Mouse (Mus musculus) lung, embryonic 16.5 days (tissue): ENCODE results near the gene Tbc1d12. TPM values are rescaled to one million over a fixed set of nuclear protein-coding genes. Genes with fewer than 3 reads are reported as not detected.

Experiments
- ATAC-seq: fragments of 200-750 bp; cut with Nextera tagmentation; 2 replicates; pipeline ENCODE4 v1.8.0; 2017; ENCODE audit warnings: low read depth, mild to moderate bottlenecking, moderate library complexity
- H3K27ac ChIP-seq: fragments of 300-500 bp; sonication (generic); 2 replicates; pipeline ENCODE4 v1.5.1; 2014; ENCODE audit warnings: mild to moderate bottlenecking, control low read depth, low read length
- H3K27me3 ChIP-seq: fragments of 300-500 bp; sonication (generic); 2 replicates; pipeline ENCODE4 v1.6.1; 2014; ENCODE audit warnings: low read depth, low read length, mixed read lengths; ENCODE audit not compliant: control insufficient read depth, insufficient read depth
- H3K36me3 ChIP-seq: fragments of 300-500 bp; sonication (generic); 2 replicates; pipeline ENCODE4 v1.6.1; 2014; ENCODE audit warnings: low read length; ENCODE audit not compliant: control insufficient read depth, insufficient read depth
- H3K4me1 ChIP-seq: fragments of 300-500 bp; sonication (generic); replicated peaks from 2 replicates; pipeline ENCODE4 v1.6.1; 2014; ENCODE audit warnings: low read length, mixed read lengths; ENCODE audit not compliant: control insufficient read depth, insufficient read depth
- H3K4me2 ChIP-seq: fragments of 300-500 bp; sonication (generic); 2 replicates; pipeline ENCODE4 v1.6.1; 2014; ENCODE audit warnings: low read depth, low read length, control low read depth
- H3K4me3 ChIP-seq: fragments of 300-500 bp; sonication (generic); 2 replicates; pipeline ENCODE4 v1.5.1; 2014; ENCODE audit warnings: mild to moderate bottlenecking, low read length, control low read depth
- H3K9ac ChIP-seq: fragments of 300-500 bp; sonication (generic); 2 replicates; pipeline ENCODE4 v1.6.1; 2014; ENCODE audit warnings: low read length, control low read depth
- H3K9me3 ChIP-seq: fragments of 300-500 bp; sonication (generic); 2 replicates; pipeline ENCODE4 v1.6.1; 2016; ENCODE audit warnings: low read length; ENCODE audit not compliant: control insufficient read depth
- WGBS: fragments of 180-500 bp; shearing (Covaris S2); extraction: QIAGEN DNeasy Blood & Tissue Kit; methylation state at CpG from one replicate; pipeline ENCODE4 v1.1.7; 2014; 5-methylcytosine and 5-hydroxymethylcytosine counted together
- polyA plus RNA-seq: library from polyadenylated mRNA; unstranded; fragments of >200 nt; fragmentation: Nextera tagmentation; extraction: Ambion mirVana; gene quantifications from 2 replicates; pipeline ENCODE4 v1.2.1, GENCODE M21; 2015

Tbc1d12 gene
- polyA plus RNA-seq, result 2.3 and 2.5 TPM in 2 replicates

DNA sequence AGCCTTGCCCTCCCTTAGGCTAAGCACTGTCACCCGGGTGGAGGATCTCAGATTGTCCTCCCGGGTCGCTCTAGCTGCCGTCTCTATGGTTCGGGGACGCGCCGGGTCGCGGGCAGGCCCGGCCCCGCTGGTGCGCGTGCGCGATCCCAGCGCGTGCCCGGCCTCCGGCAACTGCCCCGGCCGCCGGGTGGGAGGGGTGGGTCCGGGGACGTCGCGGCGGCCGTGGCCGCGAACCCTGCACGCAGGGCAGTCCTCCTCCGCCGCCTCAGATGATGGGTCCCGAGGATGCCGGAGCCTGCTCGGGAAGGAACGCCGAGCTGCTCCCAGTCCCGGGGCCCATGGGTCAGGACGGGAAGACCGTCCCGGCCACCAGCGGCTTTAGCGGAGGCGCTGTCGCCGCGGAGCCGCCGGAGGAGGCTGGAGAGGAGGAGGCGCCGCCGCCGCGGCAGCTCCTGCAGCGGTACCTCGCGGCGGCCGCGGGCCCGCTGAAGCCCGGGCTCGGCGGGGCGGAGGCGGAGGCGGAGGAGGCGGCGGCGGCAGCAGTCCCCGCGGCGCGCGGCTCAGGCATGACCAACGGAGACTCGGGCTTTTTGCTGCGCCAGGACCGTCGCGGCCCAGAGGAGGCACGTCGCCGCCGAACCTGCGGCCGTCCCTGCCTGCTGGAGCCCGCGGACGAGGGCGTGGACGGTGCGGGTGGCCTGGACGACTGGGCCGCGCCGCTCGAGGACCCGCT lies at the start of gene Tbc1d12:
TSS of gene Tbc1d12 (plus strand) at position 142 of the 733 bp plus-strand sequence.
- Histone ChIP-seq H3K9ac (peak within 1 kb of the TSS; percentile 90), H3K4me3 (peak within 1 kb of the TSS; percentile 85), H3K27ac (peak within 1 kb of the TSS; percentile 89), H3K4me2 (peak within 1 kb of the TSS; percentile 60), H3K4me1 (peaks cover 2% of the 10 kb centered on the region; the same call in 1 of the 2 replicates), H3K27me3 (no peaks in the 10 kb centered on the region), H3K36me3 (no peaks in the 10 kb centered on the region), H3K9me3 (no peaks in the 10 kb centered on the region)
- ATAC-seq, result peak; percentile 93
- 0% methylated on average over 75 of the region's 101 CpGs for WGBS

GRCm38 (mm10) chr19:38787756-38788155 lies 48.6 kb upstream of the Tbc1d12 start:
- no peaks in the 10 kb centered on the region for H3K9me3 ChIP-seq
- no peak for ATAC-seq
- no peak overlapping the region for H3K27ac ChIP-seq
- WGBS, result 87% methylated on average over 6 of the region's 6 CpGs
- H3K4me1 ChIP-seq, result no peaks in the 10 kb centered on the region
- peaks cover 15% of the 10 kb centered on the region for H3K36me3 ChIP-seq
- no peaks in the 10 kb centered on the region for H3K27me3 ChIP-seq
- H3K9ac ChIP-seq, result no peak overlapping the region
- H3K4me3 ChIP-seq, result no peak overlapping the region
- H3K4me2 ChIP-seq, result no peak overlapping the region

DNA sequence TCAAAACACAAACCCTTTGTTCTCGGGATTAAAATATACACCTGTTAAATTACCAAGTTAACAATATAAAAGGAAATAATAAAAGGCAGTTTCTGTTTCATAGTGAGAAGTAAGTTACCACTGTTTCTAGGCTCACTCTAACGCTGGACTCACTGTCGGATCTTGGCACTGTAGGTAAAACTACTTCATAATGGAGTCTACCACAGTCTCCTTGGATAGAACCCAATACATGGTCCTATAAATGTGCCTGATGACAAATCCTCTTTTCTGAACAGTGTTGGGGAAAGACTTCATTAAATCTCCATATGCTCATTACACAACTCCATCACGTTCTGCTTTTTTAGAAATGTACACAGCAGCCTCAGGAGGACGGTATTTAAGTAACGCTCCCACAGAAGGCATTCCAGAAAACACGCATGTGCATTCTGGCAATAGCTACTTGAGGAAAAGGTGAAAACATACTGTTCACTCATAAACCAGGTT lies 42.8 kb upstream of the Tbc1d12 start:
- no peak overlapping the region for H3K4me3 ChIP-seq
- peaks cover 38% of the 10 kb centered on the region for H3K36me3 ChIP-seq
- no peaks in the 10 kb centered on the region for H3K4me1 ChIP-seq
- 90% methylated on average over 7 of the region's 7 CpGs for whole genome bisulfite sequencing
- H3K27ac ChIP-seq, result no peak overlapping the region
- no peaks in the 10 kb centered on the region for H3K27me3 ChIP-seq
- no peak for ATAC-seq
- H3K9me3 ChIP-seq, result no peaks in the 10 kb centered on the region
- H3K9ac ChIP-seq, result no peak overlapping the region
- H3K4me2 ChIP-seq, result no peak overlapping the region

- no peaks in the 10 kb centered on the region for H3K4me1 ChIP-seq
- no peaks in the 10 kb centered on the region for H3K27me3 ChIP-seq
- H3K27ac ChIP-seq, result no peak overlapping the region
- peaks cover 36% of the 10 kb centered on the region for H3K36me3 ChIP-seq
- no peak overlapping the region for H3K9ac ChIP-seq
- ATAC-seq, result no peak
- H3K4me3 ChIP-seq, result no peak overlapping the region
- H3K4me2 ChIP-seq, result no peak overlapping the region
- no peaks in the 10 kb centered on the region for H3K9me3 ChIP-seq
- WGBS, result 85% methylated on average over 5 of the region's 5 CpGs
These were observed 39.8 kb upstream of the Tbc1d12 start for GRCm38 (mm10) chr19:38796546-38796945.

DNA sequence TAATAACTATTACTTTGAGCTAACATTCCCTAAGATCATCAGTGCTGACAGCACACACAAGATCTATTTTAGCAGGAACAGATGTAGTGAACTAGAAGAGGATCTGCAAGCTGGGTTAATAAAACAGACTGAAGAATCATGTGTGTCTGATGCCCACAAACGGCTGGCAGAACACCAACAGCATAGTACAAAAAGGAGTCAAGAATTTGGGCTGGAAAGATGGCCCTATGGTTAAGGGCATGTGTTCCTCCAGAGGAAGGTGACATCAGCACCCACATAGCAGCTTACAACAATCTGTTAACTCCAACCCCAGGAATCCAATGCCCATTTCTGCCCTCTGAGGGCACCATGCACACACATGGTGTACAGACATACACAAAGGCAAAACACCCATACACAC lies 38.1 kb upstream of the Tbc1d12 start:
- Histone ChIP-seq H3K9me3 (no peaks in the 10 kb centered on the region), H3K27me3 (no peaks in the 10 kb centered on the region), H3K36me3 (peaks cover 29% of the 10 kb centered on the region), H3K4me2 (no peak overlapping the region), H3K4me3 (no peak overlapping the region), H3K9ac (no peak overlapping the region), H3K4me1 (no peaks in the 10 kb centered on the region), H3K27ac (no peak overlapping the region)
- no peak for ATAC-seq
- 84% methylated on average over 1 of the region's 1 CpGs for WGBS

- H3K4me2 ChIP-seq, result no peak overlapping the region
- H3K9me3 ChIP-seq, result no peaks in the 10 kb centered on the region
- H3K4me1 ChIP-seq, result no peaks in the 10 kb centered on the region
- no peak overlapping the region for H3K9ac ChIP-seq
- H3K27ac ChIP-seq, result no peak overlapping the region
- H3K36me3 ChIP-seq, result peaks cover 25% of the 10 kb centered on the region
- WGBS, result 93% methylated on average over 6 of the region's 6 CpGs
- H3K27me3 ChIP-seq, result no peaks in the 10 kb centered on the region
- no peak overlapping the region for H3K4me3 ChIP-seq
- no peak for ATAC-seq
These were observed 37.6 kb upstream of the Tbc1d12 start for GRCm38 (mm10) chr19:38798801-38799200.

DNA sequence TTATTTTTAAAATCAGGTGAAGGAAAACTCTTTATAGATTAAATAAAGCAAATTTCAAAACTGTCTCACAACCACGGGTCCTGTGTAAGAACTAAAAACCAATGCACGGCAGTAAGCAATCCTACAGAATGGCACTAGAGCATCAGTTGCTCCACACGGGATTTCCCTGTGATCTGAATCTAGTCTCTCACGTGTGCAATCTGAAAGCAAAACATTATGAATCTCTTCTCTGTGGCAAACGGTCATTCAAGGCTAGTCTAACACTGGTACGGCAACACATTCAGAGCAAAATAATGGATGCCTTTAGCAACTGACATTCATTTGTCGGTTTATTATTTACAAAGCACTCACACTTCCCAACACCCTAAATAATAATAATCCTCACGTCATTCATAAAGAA lies 18.2 kb upstream of the Tbc1d12 start:
- peaks cover 7% of the 10 kb centered on the region for H3K4me1 ChIP-seq
- H3K9ac ChIP-seq, result peak overlapping the region; percentile 89
- no peak for ATAC-seq
- peak overlapping the region; percentile 63 for H3K4me2 ChIP-seq
- H3K27ac ChIP-seq, result no peak overlapping the region
- 24% methylated on average over 8 of the region's 8 CpGs for WGBS
- no peaks in the 10 kb centered on the region for H3K27me3 ChIP-seq
- peak overlapping the region; percentile 89 for H3K4me3 ChIP-seq
- H3K36me3 ChIP-seq, result peaks cover 13% of the 10 kb centered on the region
- no peaks in the 10 kb centered on the region for H3K9me3 ChIP-seq

DNA sequence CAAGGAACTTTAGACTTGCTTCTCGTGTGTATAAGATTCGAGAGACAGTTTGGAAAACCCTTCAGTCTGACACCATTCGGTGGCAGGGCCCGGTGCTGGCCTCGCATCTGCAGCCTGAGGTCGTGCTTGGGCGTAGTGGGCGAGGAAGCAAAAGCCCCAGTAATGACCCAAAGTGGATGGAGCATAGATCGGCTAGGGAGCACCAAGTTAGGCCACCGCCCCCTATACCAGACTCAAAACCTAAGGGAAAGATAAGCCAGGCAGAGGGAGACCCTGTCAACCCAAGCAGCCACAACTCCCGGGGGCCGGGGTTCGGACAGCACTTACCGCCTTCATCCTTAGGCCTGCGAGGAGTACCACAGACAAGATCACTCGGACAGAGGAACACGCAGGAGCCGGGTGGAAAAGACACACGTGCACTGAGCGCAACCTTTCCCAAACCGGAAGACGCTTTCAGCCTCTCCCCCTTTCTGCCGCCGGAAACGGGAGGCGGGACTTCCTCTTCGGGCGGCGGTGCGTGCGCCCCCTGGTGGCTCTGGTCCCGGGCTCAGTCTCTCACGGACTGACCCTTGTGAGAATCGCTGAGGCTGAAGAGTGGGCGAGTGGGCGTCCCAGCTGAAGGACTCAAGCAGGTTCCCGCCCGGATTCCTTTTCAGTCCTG lies 17.5 kb upstream of the Tbc1d12 start, which contains the start of gene Noc3l:
TSS of gene Noc3l (minus strand) at position 472 of the 661 bp plus-strand sequence.
- under 1% methylated on average over 35 of the region's 38 CpGs for WGBS
- H3K36me3 ChIP-seq, result peaks cover 11% of the 10 kb centered on the region; the same call in 1 of the 2 replicates
- peak; percentile 99 for ATAC-seq

GRCm38 (mm10) chr19:38819427-38819802 lies 17.0 kb upstream of the Tbc1d12 start:
- Histone ChIP-seq H3K27me3 (no peaks in the 10 kb centered on the region), H3K9ac (peak overlapping the region; percentile 89), H3K4me1 (peaks cover 7% of the 10 kb centered on the region), H3K4me2 (peak overlapping the region; percentile 63), H3K27ac (0 out of 2 replicates have a peak overlapping the region, but pooled peaks have one; percentile 39), H3K4me3 (peak overlapping the region; percentile 89), H3K36me3 (peaks cover 7% of the 10 kb centered on the region; the same call in 1 of the 2 replicates), H3K9me3 (no peaks in the 10 kb centered on the region)
- WGBS, result 9% methylated on average over 16 of the region's 16 CpGs
- ATAC-seq, result peak; percentile 67

More for the DNA sequence above, 17.5 kb upstream of the Tbc1d12 start, which contains the start of gene Noc3l:
- Histone ChIP-seq H3K27ac (0 out of 2 replicates have a peak within 1 kb of the TSS, but pooled peaks have one; percentile 39), H3K9ac (peak within 1 kb of the TSS; percentile 89), H3K4me1 (peaks cover 7% of the 10 kb centered on the region), H3K4me2 (peak within 1 kb of the TSS; percentile 63), H3K9me3 (no peaks in the 10 kb centered on the region), H3K27me3 (no peaks in the 10 kb centered on the region), H3K4me3 (peak within 1 kb of the TSS; percentile 89)
